Mouse (Mus musculus) limb, embryonic 11.5 days (tissue): ENCODE results near the gene 7530416G11Rik. TPM values are rescaled to one million over a fixed set of nuclear protein-coding genes. Genes with fewer than 3 reads are reported as not detected.

ENCODE experiments used
- ATAC-seq: fragments of 200-750 bp; cut with Nextera tagmentation; 2 replicates; pipeline ENCODE4 v1.8.0; 2017; ENCODE audit warnings: low read depth; ENCODE audit not compliant: insufficient number of reproducible peaks, low FRiP score, low TSS enrichment
- DNase-seq: peaks from one replicate; pipeline ENCODE4 v3.0.0-alpha.2; 2015; ENCODE audit warnings: low spot score
- H3K27ac ChIP-seq: fragments of 300-500 bp; sonication (generic); replicated peaks from 2 replicates; pipeline ENCODE4 v1.5.1; 2014; ENCODE audit warnings: low read depth, mild to moderate bottlenecking, low read length
- H3K27me3 ChIP-seq: fragments of 300-500 bp; sonication (generic); 2 replicates; pipeline ENCODE4 v1.6.1; 2014; ENCODE audit warnings: mild to moderate bottlenecking, low read length, mixed read lengths; ENCODE audit not compliant: control insufficient read depth, insufficient read depth
- H3K36me3 ChIP-seq: fragments of 300-500 bp; sonication (generic); 2 replicates; pipeline ENCODE4 v1.6.1; 2014; ENCODE audit warnings: mild to moderate bottlenecking, low read length, moderate library complexity, mixed read lengths; ENCODE audit not compliant: control insufficient read depth, insufficient read depth
- H3K4me1 ChIP-seq: fragments of 300-500 bp; sonication (generic); 2 replicates; pipeline ENCODE4 v1.6.1; 2014; ENCODE audit warnings: low read length, mixed read lengths; ENCODE audit not compliant: control insufficient read depth, insufficient read depth
- H3K4me2 ChIP-seq: fragments of 300-500 bp; sonication (generic); 2 replicates; pipeline ENCODE4 v1.6.1; 2014; ENCODE audit warnings: low read depth, mild to moderate bottlenecking, moderate library complexity; ENCODE audit not compliant: severe bottlenecking
- H3K4me3 ChIP-seq: fragments of 300-500 bp; sonication (generic); 2 replicates; pipeline ENCODE4 v1.5.1; 2014; ENCODE audit warnings: low read depth, low read length
- H3K9ac ChIP-seq: fragments of 300-500 bp; sonication (generic); 2 replicates; pipeline ENCODE4 v1.6.1; 2014; ENCODE audit warnings: mild to moderate bottlenecking, low read length
- H3K9me3 ChIP-seq: fragments of 300-500 bp; sonication (generic); 2 replicates; pipeline ENCODE4 v1.6.1; 2016; ENCODE audit warnings: low read length; ENCODE audit not compliant: control insufficient read depth
- WGBS: fragments of 180-500 bp; shearing (Covaris S2); extraction: QIAGEN DNeasy Blood & Tissue Kit; methylation state at CpG from one replicate; pipeline ENCODE4 v1.1.7; 2014; 5-methylcytosine and 5-hydroxymethylcytosine counted together
- polyA plus RNA-seq: library from polyadenylated mRNA; unstranded; fragments of >200 nt; fragmentation: Nextera tagmentation; extraction: Ambion mirVana; gene quantifications from 2 replicates; pipeline ENCODE4 v1.2.1, GENCODE M21; 2014

The 7530416G11Rik gene
- not detected in 2 replicates for polyA plus RNA-seq

DNA sequence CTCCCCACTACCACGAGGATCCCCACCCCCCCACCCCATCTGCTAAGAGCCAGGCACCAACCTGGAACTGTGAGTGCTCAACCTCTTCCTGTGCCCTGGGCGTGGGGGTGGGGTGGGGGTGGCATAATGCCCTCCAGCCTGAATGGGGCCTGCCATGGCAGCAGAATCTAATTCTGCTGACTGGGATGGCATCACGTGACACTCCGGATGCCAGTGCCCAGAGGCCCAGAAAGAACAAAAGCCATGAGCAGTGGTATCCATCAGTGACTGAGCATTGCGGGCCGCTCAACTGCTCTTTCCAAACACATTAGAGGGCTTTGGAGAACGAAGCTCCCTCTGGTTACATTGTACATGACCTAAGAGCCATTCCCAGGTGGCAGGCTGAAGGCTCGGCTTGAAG is at the start of gene 7530416G11Rik:
Gene 7530416G11Rik, minus strand, starts transcription at position 101 of the 400 bp plus-strand sequence.
- no peaks in the 10 kb centered on the region for H3K9me3 ChIP-seq
- DNase-seq (no peak), ATAC-seq (no peak)
- 0 out of 2 replicates have a peak, but pooled peaks cover 2% of the 10 kb centered on the region for H3K4me1 ChIP-seq
- no peak within 1 kb of the TSS for H3K4me3 ChIP-seq
- no peak within 1 kb of the TSS for H3K9ac ChIP-seq
- H3K27me3 ChIP-seq = no peaks in the 10 kb centered on the region
- no peak within 1 kb of the TSS for H3K27ac ChIP-seq
- 91% methylated on average over 8 of the region's 8 CpGs for WGBS
- H3K36me3 ChIP-seq = no peaks in the 10 kb centered on the region
- no peak within 1 kb of the TSS for H3K4me2 ChIP-seq

DNA sequence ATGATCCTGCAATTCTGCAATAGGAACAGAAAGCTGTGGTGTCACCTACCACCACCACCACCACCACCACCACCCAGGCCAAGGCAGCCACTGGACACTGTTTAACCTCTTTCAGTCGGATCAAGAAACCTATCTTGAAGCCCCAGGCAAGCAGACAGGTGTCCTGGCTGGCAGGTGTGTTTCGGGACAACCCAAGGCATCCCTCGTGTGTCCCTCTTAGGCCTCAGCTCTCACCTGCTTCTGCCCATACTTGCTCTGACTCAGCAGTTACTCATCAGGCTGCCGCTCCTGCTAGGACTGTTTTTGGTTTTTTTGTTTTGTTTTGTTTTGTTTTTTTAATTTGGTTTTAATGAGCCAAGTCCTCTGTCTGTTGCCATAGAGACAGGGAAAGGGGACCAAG is 43.5 kb upstream of the 7530416G11Rik start:
- no peak overlapping the region for H3K4me3 ChIP-seq
- DNase-seq = no peak
- no peaks in the 10 kb centered on the region for H3K36me3 ChIP-seq
- H3K9ac ChIP-seq = no peak overlapping the region
- H3K27ac ChIP-seq = no peak overlapping the region
- no peaks in the 10 kb centered on the region for H3K27me3 ChIP-seq
- 78% methylated on average over 4 of the region's 4 CpGs for whole genome bisulfite sequencing
- H3K4me2 ChIP-seq = no peak overlapping the region
- H3K4me1 ChIP-seq = no peaks in the 10 kb centered on the region
- no peaks in the 10 kb centered on the region for H3K9me3 ChIP-seq
- ATAC-seq = no peak

DNA sequence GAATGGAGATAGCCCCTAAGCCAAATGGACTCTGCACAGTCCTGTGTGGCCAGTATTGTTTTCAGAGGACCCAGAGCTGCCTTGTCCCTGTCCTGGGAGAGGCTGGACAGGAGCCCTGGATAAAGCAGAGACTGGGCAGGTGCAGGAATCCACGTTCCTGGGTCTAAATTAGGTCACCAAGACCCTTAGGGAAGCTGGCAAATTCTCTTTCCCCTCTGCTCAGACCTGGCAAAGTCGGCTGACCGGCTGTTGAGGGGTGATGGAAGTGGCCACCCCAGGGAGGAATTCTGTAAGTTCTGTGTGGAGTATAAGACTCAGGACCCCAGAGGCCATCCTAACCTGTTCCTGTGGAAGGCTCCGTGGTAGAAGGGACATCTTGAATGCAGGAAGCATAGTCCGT is 42.3 kb upstream of the 7530416G11Rik start:
- no peak overlapping the region for H3K4me2 ChIP-seq
- H3K4me1 ChIP-seq = no peaks in the 10 kb centered on the region
- DNase-seq (no peak), ATAC-seq (no peak)
- no peak overlapping the region for H3K27ac ChIP-seq
- H3K9ac ChIP-seq = no peak overlapping the region
- H3K27me3 ChIP-seq = no peaks in the 10 kb centered on the region
- H3K36me3 ChIP-seq = no peaks in the 10 kb centered on the region
- 77% methylated on average over 5 of the region's 5 CpGs for WGBS
- no peaks in the 10 kb centered on the region for H3K9me3 ChIP-seq
- H3K4me3 ChIP-seq = no peak overlapping the region

DNA sequence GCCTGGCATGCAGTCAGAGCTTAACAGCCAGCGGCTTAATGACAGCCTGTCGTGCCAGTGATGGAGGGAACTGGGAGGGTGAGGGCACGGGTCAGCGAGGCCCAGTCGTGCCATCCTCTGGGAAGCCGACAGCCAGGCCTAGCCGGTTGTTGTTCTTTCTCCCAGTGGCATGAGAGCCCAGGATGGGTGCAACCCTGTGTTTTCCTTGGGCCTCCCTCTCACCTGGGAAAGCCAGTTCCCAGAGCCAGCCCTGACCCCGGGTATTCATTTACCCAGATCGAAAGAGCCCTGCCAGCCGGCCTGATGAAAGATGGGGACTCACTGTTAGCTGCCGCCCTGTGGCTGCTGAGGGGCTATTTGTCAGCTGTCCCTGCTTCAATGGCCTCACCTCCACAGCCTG is 35.1 kb upstream of the 7530416G11Rik start:
- WGBS = 61% methylated on average over 11 of the region's 11 CpGs
- no peaks in the 10 kb centered on the region for H3K27me3 ChIP-seq
- H3K4me2 ChIP-seq = no peak overlapping the region
- H3K4me1 ChIP-seq = 0 out of 2 replicates have a peak, but pooled peaks cover 2% of the 10 kb centered on the region
- ATAC-seq (no peak), DNase-seq (no peak)
- H3K9me3 ChIP-seq = no peaks in the 10 kb centered on the region
- no peak overlapping the region for H3K9ac ChIP-seq
- no peak overlapping the region for H3K4me3 ChIP-seq
- no peaks in the 10 kb centered on the region for H3K36me3 ChIP-seq
- no peak overlapping the region for H3K27ac ChIP-seq

DNA sequence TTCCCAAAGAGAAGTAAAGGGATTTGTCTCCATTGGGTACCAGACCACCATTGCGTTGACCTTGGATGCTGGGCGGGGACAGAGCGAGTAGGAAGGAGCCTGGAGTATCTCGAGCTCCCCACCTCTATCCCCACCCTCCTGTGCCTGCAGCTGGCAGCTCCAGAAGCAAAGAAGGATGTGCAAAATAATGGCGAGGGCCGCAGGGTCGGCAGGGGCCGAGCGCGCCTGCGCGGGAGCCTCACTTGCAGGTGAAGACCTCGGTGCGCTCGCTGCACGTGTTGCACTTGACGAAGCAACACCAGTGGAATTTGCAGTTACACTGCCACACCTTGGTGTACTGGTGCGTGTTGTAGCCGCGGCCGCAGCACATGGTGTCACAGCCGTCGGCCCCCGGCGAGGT is 34.1 kb upstream of the 7530416G11Rik start:
- Histone ChIP-seq H3K36me3 (no peaks in the 10 kb centered on the region), H3K27ac (no peak overlapping the region), H3K27me3 (no peaks in the 10 kb centered on the region), H3K4me3 (no peak overlapping the region), H3K9me3 (no peaks in the 10 kb centered on the region), H3K4me1 (0 out of 2 replicates have a peak, but pooled peaks cover 2% of the 10 kb centered on the region), H3K4me2 (no peak overlapping the region), H3K9ac (no peak overlapping the region)
- ATAC-seq (no peak), DNase-seq (no peak)
- WGBS = 75% methylated on average over 25 of the region's 25 CpGs

DNA sequence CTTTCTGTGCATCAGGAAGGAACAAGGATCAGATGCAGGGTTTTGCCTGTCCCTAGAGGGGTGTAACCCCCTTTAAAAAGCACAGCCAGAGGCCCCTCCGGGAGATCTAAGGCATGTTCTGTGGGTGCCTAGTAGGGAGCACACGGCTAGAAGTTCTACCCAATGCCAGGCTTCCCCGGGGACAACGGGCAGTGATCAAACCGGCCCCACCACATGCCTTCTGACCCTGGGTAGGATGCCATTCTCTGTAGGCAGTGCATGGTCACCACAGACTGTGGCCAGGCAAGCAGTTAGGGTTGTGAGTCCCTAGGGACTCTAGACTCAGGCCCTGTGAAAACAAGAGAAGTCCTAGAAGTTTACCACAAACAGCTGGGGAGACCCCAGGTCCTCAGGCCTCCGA is 31.6 kb upstream of the 7530416G11Rik start:
- Histone ChIP-seq H3K9ac (no peak overlapping the region), H3K27ac (no peak overlapping the region), H3K4me1 (0 out of 2 replicates have a peak, but pooled peaks cover 2% of the 10 kb centered on the region), H3K4me3 (no peak overlapping the region), H3K36me3 (no peaks in the 10 kb centered on the region), H3K4me2 (no peak overlapping the region), H3K27me3 (no peaks in the 10 kb centered on the region), H3K9me3 (no peaks in the 10 kb centered on the region)
- DNase-seq = no peak
- WGBS = 85% methylated on average over 6 of the region's 6 CpGs
- ATAC-seq = no peak

DNA sequence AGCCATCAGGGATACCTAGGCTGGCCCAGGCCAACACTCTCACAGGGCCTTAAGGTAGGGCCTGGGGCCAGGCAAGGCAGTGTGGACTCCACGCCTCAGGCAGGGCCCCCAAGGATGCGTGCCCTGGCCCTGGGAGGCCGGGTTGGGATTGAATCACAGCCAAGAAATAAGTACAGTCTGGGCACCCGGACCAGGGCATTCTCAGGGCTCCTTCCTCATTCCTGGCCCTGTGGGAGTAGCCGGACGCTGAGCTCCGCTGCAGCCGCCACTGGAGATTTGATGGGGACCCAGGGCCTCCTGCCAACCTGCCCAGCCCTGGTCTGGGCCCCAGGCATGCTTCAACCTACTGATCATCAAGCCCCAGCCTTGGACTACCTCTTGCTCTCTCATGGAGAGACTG is 31.2 kb upstream of the 7530416G11Rik start:
- H3K36me3 ChIP-seq = no peaks in the 10 kb centered on the region
- H3K4me3 ChIP-seq = no peak overlapping the region
- ATAC-seq (no peak), DNase-seq (no peak)
- WGBS = 87% methylated on average over 8 of the region's 8 CpGs
- no peaks in the 10 kb centered on the region for H3K27me3 ChIP-seq
- H3K4me2 ChIP-seq = no peak overlapping the region
- no peak overlapping the region for H3K9ac ChIP-seq
- 0 out of 2 replicates have a peak, but pooled peaks cover 2% of the 10 kb centered on the region for H3K4me1 ChIP-seq
- H3K9me3 ChIP-seq = no peaks in the 10 kb centered on the region
- H3K27ac ChIP-seq = no peak overlapping the region

DNA sequence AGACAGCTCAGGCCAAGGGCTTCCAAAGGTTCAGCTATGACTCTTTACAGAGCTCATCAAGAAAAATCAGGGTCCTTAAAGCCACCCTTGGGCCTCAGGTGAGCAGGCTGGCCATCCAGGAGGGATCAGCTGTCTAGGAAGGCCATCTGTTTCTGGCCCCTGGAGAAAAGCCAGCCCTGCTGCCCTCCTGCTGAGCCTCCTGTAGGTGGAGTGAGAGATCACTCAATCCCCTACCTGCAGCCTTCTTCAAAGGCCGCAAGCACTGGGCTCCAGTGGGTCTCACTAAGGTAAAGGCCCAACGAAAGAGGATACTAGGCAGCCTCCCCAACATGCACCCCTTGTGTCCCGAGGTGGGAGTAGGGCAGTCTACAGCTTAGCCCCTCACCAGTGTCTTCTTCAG is 29.0 kb upstream of the 7530416G11Rik start:
- Histone ChIP-seq H3K4me2 (no peak overlapping the region), H3K4me1 (no peaks in the 10 kb centered on the region), H3K27me3 (no peaks in the 10 kb centered on the region), H3K9me3 (no peaks in the 10 kb centered on the region), H3K9ac (no peak overlapping the region), H3K27ac (no peak overlapping the region), H3K36me3 (no peaks in the 10 kb centered on the region), H3K4me3 (no peak overlapping the region)
- DNase-seq = no peak
- ATAC-seq = no peak
- WGBS = 65% methylated on average over 3 of the region's 3 CpGs

DNA sequence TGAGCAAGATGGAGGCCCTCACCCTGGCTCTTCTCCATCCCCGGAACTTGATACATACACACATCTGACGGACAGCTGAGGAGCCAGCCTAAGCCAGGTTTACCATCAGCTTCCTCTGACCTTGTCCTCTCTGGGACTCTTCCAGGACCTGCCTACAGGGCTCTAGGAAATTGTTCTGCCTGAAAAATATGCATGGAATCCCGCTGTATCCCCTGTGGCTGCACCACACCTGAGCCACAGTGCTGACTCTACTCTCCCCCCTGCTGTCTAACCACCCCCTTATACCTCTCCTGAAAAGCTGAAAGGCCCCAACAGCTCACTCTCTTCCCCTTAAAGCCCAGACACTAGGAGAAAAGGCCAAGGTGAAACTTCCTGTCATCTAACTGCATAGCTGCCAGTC is 26.9 kb upstream of the 7530416G11Rik start:
- Histone ChIP-seq H3K9me3 (no peaks in the 10 kb centered on the region), H3K27ac (no peak overlapping the region), H3K4me2 (no peak overlapping the region), H3K9ac (no peak overlapping the region), H3K4me3 (no peak overlapping the region), H3K36me3 (no peaks in the 10 kb centered on the region), H3K27me3 (no peaks in the 10 kb centered on the region), H3K4me1 (0 out of 2 replicates have a peak, but pooled peaks cover under 1% of the 10 kb centered on the region)
- no peak for DNase-seq
- WGBS = 75% methylated on average over 3 of the region's 3 CpGs
- no peak for ATAC-seq
